Mouse (Mus musculus): ENCODE data around the gene Zfp91.
A peak's percentile ranks its signal among the peaks of the same experiment; 100 is the strongest.
"Not testable (repeated sequence)": the region's sequence is repeated elsewhere in the genome, so short reads cannot be mapped to it uniquely, and the experiment has no call there.

Zfp91 gene

GRCm38 (mm10) chr19:12792374-12792773 is 3.6 kb downstream of the Zfp91 start:
- DNase-seq, result no peak

- no peak for DNase-seq
These were observed 8.2 kb downstream of the Zfp91 start for GRCm38 (mm10) chr19:12787721-12788120.

- DNase-seq, result no peak
These were observed 9.0 kb downstream of the Zfp91 start for GRCm38 (mm10) chr19:12786803-12787395.

- DNase-seq, result no peak
These were observed 15.5 kb downstream of the Zfp91 start for GRCm38 (mm10) chr19:12780437-12780836.

- no peak for DNase-seq
These were observed 25.0 kb downstream of the Zfp91 start for GRCm38 (mm10) chr19:12770888-12771287.

- peak; percentile 19 for DNase-seq
These were observed 30.6 kb downstream of the Zfp91 start, which contains the start of gene Cntf for GRCm38 (mm10) chr19:12765308-12765707. Gene Cntf (minus strand): TSS chr19:12765632.

- peak; percentile 12 for DNase-seq
These were observed 33.5 kb downstream of the Zfp91 start for GRCm38 (mm10) chr19:12762212-12763130.

- DNase-seq, result peak; percentile 25
These were observed 36.3 kb downstream of the Zfp91 start for GRCm38 (mm10) chr19:12759656-12760055.

GRCm38 (mm10) chr19:12758936-12759478 is 36.9 kb downstream of the Zfp91 start:
- no peak for DNase-seq

GRCm38 (mm10) chr19:12756286-12756685 is 39.6 kb downstream of the Zfp91 start:
- DNase-seq, result no peak

GRCm38 (mm10) chr19:12731950-12732349 is 64.0 kb downstream of the Zfp91 start:
- DNase-seq, result no peak

GRCm38 (mm10) chr19:12731036-12731435 is 64.9 kb downstream of the Zfp91 start:
- no peak for DNase-seq

- DNase-seq, result no peak
These were observed 70.1 kb downstream of the Zfp91 start for GRCm38 (mm10) chr19:12725851-12726250.

- peak; percentile 4 for DNase-seq
These were observed 73.6 kb downstream of the Zfp91 start for GRCm38 (mm10) chr19:12722308-12722707.

GRCm38 (mm10) chr19:12721596-12721995 is 74.3 kb downstream of the Zfp91 start:
- not testable (repeated sequence) for DNase-seq

- DNase-seq, result not testable (repeated sequence)
These were observed 75.0 kb downstream of the Zfp91 start for GRCm38 (mm10) chr19:12720919-12721318.

- DNase-seq, result no peak
These were observed 75.5 kb downstream of the Zfp91 start for GRCm38 (mm10) chr19:12720463-12720862.

- DNase-seq, result no peak
These were observed 76.7 kb downstream of the Zfp91 start for GRCm38 (mm10) chr19:12719189-12719588.
